Mouse (Mus musculus) thymus, postnatal 14 days (tissue): ENCODE data around the gene Pglyrp1.
"Not testable (repeated sequence)": the region's sequence is repeated elsewhere in the genome, so short reads cannot be mapped to it uniquely, and the experiment has no call there.

Experiments
- DNase-seq: peaks from one replicate; pipeline ENCODE4 v3.0.0; 2021

Gene Pglyrp1

DNA sequence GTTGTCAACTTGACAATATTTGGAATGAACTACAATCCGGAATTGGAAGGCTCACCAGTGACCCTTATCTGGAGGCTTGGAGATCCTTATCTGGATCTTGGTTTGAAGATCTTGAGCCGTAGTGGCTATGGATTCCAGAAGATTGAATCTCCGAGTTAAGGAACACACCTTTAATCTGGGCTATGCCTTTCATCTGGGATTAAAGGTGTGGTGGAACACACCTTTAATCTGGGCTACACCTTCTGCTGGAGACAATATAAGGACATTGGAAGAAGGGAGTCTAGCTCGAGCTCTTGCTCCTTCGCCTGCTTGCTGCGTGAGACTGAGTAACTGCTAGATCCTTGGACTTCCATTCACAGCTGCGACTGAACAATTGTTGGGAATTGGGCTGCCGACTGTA is at the start of gene Pglyrp1:
Pglyrp1 (plus strand) TSS at position 301 of the 400 bp plus-strand sequence.
- DNase-seq: not testable (repeated sequence)

DNA sequence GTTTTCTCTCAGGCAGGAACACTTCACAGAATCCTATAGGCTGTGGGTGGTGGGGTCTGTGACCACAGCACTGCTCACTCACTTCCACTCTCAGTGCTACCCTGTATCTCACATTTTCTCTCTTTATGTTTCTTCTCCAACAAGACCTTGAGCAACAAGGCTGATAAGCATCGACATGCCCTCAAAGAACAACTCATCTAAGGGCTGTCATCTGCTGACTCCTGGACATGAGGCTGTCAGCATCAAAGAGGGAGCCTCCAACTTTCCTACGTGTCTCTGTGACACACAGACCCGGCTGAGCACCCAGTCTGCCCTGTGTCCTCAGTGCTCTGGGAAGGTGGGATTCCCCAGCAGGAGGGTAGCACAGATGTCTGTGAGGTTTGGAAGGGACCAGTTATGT is 49.6 kb upstream of the Pglyrp1 start, which contains the start of gene Psg17:
Psg17 (minus strand) TSS at position 101 of the 400 bp plus-strand sequence.
- DNase-seq: no peak

- DNase-seq: no peak
These were observed 43.2 kb upstream of the Pglyrp1 start for GRCm38 (mm10) chr7:18827792-18828546.

DNA sequence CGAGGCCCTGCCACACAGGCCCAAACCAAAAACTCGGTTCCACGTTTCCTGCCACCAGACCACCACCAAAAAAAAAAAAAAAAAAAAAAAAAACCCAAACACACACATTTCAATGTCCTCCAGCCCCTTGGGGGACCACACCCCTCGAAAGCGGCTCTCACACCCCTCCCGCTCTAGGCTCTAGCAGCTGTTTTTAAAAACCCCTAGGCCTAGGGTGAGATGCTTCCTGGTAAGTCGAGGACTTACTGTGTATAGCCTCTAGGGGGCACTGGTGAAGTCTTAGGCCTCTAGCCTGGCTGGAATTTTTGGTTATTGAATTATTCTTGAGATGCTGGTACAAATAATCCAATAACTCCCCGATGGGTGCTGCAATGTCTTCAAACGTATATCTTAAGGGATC is 42.5 kb upstream of the Pglyrp1 start:
- no peak for DNase-seq

DNA sequence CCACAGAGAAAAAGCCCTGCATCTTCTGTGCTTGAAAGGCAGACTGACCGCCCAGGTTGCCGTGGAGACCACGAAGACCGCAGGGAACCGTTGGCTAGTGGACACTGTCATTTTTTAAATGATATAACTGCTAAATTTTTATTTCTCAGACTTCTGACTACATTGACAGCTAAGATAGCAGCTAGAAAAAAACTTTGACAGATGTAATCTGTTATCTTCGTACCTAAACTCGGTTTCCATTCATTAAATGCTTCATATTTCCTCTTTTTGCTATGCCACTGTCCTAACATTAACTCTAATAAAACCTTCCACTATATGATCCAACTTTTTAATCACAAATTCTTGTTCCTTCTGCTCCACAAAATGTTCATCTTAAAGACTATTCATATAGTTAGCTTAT is 41.6 kb upstream of the Pglyrp1 start:
- no peak for DNase-seq

GRCm38 (mm10) chr7:18832298-18832697 is 38.8 kb upstream of the Pglyrp1 start:
- no peak for DNase-seq

DNA sequence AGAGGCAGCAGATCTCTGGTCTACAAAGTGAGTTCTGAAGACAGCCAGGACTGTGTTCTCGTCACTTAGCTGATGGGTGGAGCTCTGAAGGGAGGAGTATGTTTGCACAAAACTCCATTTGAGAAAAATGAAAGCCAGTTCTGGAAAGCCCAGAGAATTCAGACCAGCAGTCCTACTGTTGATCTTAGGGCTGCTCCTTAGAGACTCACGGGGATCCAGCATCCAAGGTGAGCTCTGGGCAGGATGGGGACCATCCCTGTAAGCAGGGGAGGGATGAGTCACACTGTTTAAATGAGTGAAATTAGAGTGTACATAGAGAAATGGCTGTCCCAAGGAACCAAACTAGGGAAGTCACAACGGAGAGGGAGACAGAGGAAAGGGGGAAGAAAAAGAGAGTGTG is 31.3 kb upstream of the Pglyrp1 start, which contains the start of gene Mill2:
Mill2 (plus strand) TSS at position 102 of the 400 bp plus-strand sequence.
- no peak for DNase-seq

DNA sequence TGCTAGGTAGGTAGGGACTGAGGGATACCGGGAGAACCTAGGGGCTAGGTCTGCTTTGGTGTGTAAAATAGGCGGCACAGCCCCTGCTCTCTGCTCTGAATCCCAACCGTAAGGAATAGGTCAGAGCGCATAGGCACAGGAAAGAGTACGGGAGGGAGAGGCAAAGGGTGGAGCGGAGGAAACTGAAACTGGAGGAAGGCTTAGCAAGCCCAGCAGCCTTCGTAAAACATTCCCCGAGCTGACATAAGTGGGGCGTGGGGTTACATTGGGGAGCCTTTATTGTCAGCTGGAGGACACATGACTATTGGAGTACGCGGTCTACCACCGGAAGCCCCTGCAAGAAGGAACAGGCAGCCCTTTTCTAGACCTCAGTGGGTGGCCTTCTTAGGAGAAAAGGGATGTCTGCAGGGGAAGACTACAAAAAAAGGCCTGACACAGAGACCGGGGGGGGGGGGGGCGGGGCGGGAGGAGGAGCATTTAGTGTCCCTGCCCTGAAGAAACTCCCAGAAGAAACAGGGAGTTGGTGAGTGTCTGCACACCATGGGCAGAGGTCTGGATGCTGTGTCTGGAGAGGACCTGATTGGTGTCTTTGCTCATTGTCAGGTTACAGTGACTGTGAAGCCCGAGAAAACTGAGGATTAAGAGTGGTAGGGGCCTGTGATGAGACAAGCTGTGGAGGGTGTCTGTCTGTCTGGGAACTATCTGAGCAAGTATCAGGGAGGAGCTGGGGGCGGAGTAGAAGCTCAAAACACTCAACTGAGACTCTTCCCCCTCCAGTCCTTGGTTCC is 30.6 kb upstream of the Pglyrp1 start:
- DNase-seq: peak; percentile 29

- DNase-seq: no peak
These were observed 30.0 kb upstream of the Pglyrp1 start for GRCm38 (mm10) chr7:18841174-18841567.

- no peak for DNase-seq
These were observed 26.3 kb upstream of the Pglyrp1 start for GRCm38 (mm10) chr7:18844811-18845210.

DNA sequence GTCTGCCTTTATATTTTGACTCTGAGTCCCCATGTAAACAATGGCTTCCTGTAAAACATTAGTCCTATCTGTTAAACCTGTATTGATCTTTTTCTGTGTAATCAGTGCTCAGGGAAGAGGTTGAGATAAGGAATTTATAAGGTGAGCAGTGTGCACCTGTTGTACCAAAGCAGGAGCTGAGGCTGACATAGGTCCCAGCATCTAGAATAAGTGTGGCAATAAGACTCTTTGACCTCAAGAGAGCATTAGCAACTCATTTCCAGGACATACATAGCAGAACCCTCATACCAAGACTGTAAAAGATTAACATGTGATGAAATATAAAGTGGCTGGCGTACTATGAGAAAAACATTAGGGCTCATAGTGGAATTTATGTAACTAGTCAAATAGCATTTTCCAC is 22.7 kb upstream of the Pglyrp1 start:
- DNase-seq: no peak

DNA sequence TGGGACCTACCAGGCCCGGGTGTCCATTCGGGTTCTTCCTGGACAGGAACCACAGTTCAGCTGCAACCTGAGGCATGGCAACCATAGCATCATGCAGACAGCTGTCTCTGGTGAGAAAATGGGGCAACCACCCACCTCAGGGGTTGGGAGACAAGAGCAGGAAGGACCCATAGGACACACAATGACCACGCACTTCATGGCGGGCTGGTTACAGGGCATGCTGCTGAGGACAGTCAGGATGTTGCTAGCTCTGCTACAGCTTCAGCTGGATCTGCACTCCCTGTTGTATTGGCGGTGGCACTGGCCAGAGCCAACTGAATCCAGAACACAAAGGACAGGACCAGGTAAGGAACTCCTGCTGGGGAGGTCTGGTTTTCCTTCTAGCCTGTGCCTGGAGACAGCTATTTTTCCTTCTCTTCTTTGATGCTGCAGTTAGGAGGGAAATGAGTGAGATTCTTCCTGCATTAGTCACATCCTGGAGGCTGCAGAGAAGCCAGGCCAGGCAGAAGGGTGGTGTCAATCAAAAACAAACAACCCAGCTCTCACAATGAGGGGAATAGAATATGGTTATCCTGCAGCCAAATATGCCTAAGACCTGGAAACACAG is 12.7 kb upstream of the Pglyrp1 start:
- DNase-seq: no peak

- DNase-seq: no peak
These were observed 8.3 kb upstream of the Pglyrp1 start for GRCm38 (mm10) chr7:18862801-18863200.

- no peak for DNase-seq
These were observed 2.6 kb upstream of the Pglyrp1 start for GRCm38 (mm10) chr7:18868491-18868890.

- DNase-seq: no peak
These were observed 1.1 kb downstream of the Pglyrp1 start for GRCm38 (mm10) chr7:18872014-18872802.

- no peak for DNase-seq
These were observed 1.7 kb downstream of the Pglyrp1 start for GRCm38 (mm10) chr7:18872816-18873215.

GRCm38 (mm10) chr7:18873253-18873652 is 2.1 kb downstream of the Pglyrp1 start:
- DNase-seq: peak; percentile 77

DNA sequence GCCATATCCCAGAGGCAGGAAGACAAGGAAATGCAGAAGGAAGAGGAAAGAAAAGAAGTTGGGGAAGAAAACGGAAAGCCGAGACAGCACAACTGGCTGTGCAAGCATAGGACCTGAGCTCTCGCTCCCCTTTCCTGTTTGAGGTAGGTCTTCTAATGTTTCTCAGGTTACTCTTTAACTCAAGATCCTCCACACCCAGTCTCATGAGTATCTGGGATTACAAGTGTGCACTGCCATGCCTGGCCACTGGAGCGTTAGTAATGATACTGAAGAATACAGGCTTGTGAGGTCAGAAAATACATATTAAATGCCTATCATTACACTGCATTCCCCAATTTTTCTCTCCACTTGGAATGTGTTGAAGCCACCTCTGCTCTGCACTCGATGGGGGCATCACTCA is 4.2 kb downstream of the Pglyrp1 start:
- DNase-seq: no peak

DNA sequence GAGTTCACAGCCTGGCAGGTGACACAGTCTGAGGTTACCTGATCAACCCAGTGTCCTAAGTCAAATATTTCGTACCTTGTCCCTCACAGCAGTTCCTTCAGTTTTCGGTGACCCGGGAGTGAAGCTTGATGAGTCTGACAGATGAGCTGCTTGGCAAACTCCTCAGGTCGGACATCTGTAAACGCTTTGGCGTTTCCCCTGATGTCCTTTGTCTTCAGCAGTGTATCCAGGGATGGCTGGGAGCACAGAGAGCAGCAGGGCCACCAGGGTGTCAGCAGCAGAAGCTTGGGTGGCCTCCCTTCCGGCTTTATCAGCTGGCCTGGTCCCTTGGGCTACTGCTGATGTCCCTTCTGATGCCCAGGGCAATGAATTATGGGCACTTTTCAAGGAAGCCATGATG is 7.6 kb downstream of the Pglyrp1 start:
- no peak for DNase-seq

GRCm38 (mm10) chr7:18883991-18884744 is 13.0 kb downstream of the Pglyrp1 start:
- no peak for DNase-seq

DNA sequence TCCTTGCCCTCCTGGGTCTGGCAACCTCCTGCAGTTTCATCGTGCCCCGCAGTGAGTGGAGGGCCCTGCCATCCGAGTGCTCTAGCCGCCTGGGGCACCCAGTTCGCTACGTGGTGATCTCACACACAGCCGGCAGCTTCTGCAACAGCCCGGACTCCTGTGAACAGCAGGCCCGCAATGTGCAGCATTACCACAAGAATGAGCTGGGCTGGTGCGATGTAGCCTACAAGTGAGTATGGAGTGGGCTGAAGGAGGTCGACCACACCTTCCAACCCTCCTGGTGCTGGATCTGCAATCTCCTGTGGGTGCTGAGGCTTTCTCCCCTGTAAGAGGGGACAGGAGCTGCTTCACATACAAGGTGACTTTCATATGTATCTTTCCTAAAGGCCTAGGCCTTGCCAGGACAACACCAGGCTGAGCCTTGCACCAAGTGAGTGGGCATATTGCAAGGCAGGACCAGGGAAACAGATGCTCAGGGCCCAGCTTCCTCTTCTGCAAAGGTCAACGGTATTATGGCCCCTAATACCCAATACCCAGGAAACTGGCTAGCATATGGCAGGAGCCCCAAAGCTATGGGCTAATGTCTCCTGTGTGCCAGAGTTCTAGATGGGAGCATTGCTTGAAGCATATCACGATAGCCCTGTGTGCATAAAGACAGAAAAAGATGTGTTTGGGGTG is 13.8 kb downstream of the Pglyrp1 start:
- no peak for DNase-seq
